Mouse (Mus musculus) forebrain, postnatal 0 days (tissue): Measurements from ENCODE around the gene Lamtor3. TPM values are rescaled to one million over a fixed set of nuclear protein-coding genes. Genes with fewer than 3 reads are reported as not detected.
"Not testable (repeated sequence)": the region's sequence is repeated elsewhere in the genome, so short reads cannot be mapped to it uniquely, and the experiment has no call there.

Experiments used
- ATAC-seq: fragments of 200-750 bp; cut with Nextera tagmentation; 2 replicates; pipeline ENCODE4 v1.8.0; 2017; ENCODE audit warnings: mild to moderate bottlenecking, moderate library complexity
- DNase-seq: peaks from one replicate; pipeline ENCODE4 v3.0.0-alpha.2; 2015
- H3K27ac ChIP-seq: fragments of 300-500 bp; sonication (generic); 2 replicates; pipeline ENCODE4 v1.5.1; 2014; ENCODE audit warnings: low read depth, mild to moderate bottlenecking, antibody characterized with exemption, low read length, moderate library complexity, mixed read lengths
- H3K27me3 ChIP-seq: fragments of 300-500 bp; sonication (generic); 2 replicates; pipeline ENCODE4 v1.6.1; 2014; ENCODE audit warnings: mild to moderate bottlenecking, low read length, mixed read lengths; ENCODE audit not compliant: insufficient read depth
- H3K36me3 ChIP-seq: fragments of 300-500 bp; sonication (generic); 2 replicates; pipeline ENCODE4 v1.6.1; 2014; ENCODE audit warnings: mild to moderate bottlenecking, moderate library complexity; ENCODE audit not compliant: insufficient read depth
- H3K4me1 ChIP-seq: fragments of 300-500 bp; sonication (generic); 2 replicates; pipeline ENCODE4 v1.6.1; 2014; ENCODE audit warnings: antibody characterized with exemption; ENCODE audit not compliant: insufficient read depth
- H3K4me2 ChIP-seq: fragments of 300-500 bp; sonication (generic); 2 replicates; pipeline ENCODE4 v1.6.1; 2014; ENCODE audit warnings: low read depth, mild to moderate bottlenecking, moderate library complexity
- H3K4me3 ChIP-seq: fragments of 300-500 bp; sonication (generic); 2 replicates; pipeline ENCODE4 v1.5.1; 2014; ENCODE audit warnings: low read depth, low read length, mixed read lengths
- H3K9ac ChIP-seq: fragments of 300-500 bp; sonication (generic); 2 replicates; pipeline ENCODE4 v1.6.1; 2014; ENCODE audit warnings: mild to moderate bottlenecking
- H3K9me3 ChIP-seq: fragments of 300-500 bp; sonication (generic); 2 replicates; pipeline ENCODE4 v1.6.1; 2016; ENCODE audit warnings: low read length
- CTCF ChIP-seq: sonication (generic); IDR thresholded peaks from 2 replicates; pipeline ENCODE4 v1.5.1; 2016; ENCODE audit warnings: antibody characterized with exemption, control low read depth, low read depth
- WGBS: fragments of 180-500 bp; shearing (Covaris S2); extraction: QIAGEN DNeasy Blood & Tissue Kit; methylation state at CpG from one replicate; pipeline ENCODE4 v1.1.7; 2014; 5-methylcytosine and 5-hydroxymethylcytosine counted together
- polyA plus RNA-seq: library from polyadenylated mRNA; unstranded; fragments of >200 nt; fragmentation: Nextera tagmentation; extraction: Ambion mirVana; gene quantifications from 2 replicates; pipeline ENCODE4 v1.2.1, GENCODE M21; 2015
- total RNA-seq: library from RNA; depleted of rRNA; stranded (reverse); fragments of >200 nt; gene quantifications from 2 replicates; pipeline ENCODE4 v1.2.3, GENCODE M21; 2014

Lamtor3 gene
- total and polyA plus RNA-seq, 2 experiments from 2014 or later: 105 to 123 TPM

GRCm38 (mm10) chr3:137943737-137944154 lies 25.4 kb downstream of the Lamtor3 start:
- TF ChIP-seq CTCF: no peak
- DNase-seq (no peak), ATAC-seq (no peak)
- Histone ChIP-seq H3K27ac (no peak overlapping the region), H3K36me3 (no peaks in the 10 kb centered on the region), H3K9ac (no peak overlapping the region), H3K27me3 (no peaks in the 10 kb centered on the region), H3K4me1 (no peaks in the 10 kb centered on the region), H3K4me2 (no peak overlapping the region), H3K9me3 (no peaks in the 10 kb centered on the region), H3K4me3 (no peak overlapping the region)
- 92% methylated on average over 6 of the region's 6 CpGs for WGBS

- Histone ChIP-seq H3K9ac (no peak overlapping the region), H3K36me3 (no peaks in the 10 kb centered on the region), H3K4me1 (no peaks in the 10 kb centered on the region), H3K4me2 (no peak overlapping the region), H3K9me3 (no peaks in the 10 kb centered on the region), H3K4me3 (no peak overlapping the region), H3K27ac (no peak overlapping the region), H3K27me3 (no peaks in the 10 kb centered on the region)
- DNase-seq (no peak), ATAC-seq (no peak)
- WGBS: 83% methylated on average over 3 of the region's 3 CpGs
- no peak for TF ChIP-seq CTCF
Observed at GRCm38 (mm10) chr3:137946827-137947226, 28.5 kb downstream of the Lamtor3 start.

- Histone ChIP-seq H3K9ac (no peak overlapping the region), H3K36me3 (no peaks in the 10 kb centered on the region), H3K27me3 (no peaks in the 10 kb centered on the region), H3K27ac (no peak overlapping the region), H3K4me3 (no peak overlapping the region), H3K4me1 (no peaks in the 10 kb centered on the region), H3K4me2 (no peak overlapping the region), H3K9me3 (no peaks in the 10 kb centered on the region)
- ATAC-seq (no peak), DNase-seq (no peak)
- no peak for TF ChIP-seq CTCF
- 85% methylated on average over 4 of the region's 4 CpGs for WGBS
Observed at GRCm38 (mm10) chr3:137947525-137947924, 29.2 kb downstream of the Lamtor3 start.

- H3K4me3 ChIP-seq: no peak overlapping the region
- H3K36me3 ChIP-seq: no peaks in the 10 kb centered on the region
- WGBS: 78% methylated on average over 10 of the region's 10 CpGs
- TF ChIP-seq CTCF: no peak
- H3K27me3 ChIP-seq: no peaks in the 10 kb centered on the region
- DNase-seq: no peak
- no peak overlapping the region for H3K9ac ChIP-seq
- no peak overlapping the region for H3K4me2 ChIP-seq
- H3K27ac ChIP-seq: no peak overlapping the region
- no peaks in the 10 kb centered on the region for H3K4me1 ChIP-seq
- ATAC-seq: no peak
- H3K9me3 ChIP-seq: no peaks in the 10 kb centered on the region
Observed at GRCm38 (mm10) chr3:137950191-137950885, 32.0 kb downstream of the Lamtor3 start.

- H3K9me3 ChIP-seq, H3K27me3 ChIP-seq, H3K36me3 ChIP-seq, H3K9ac ChIP-seq, DNase-seq, H3K4me1 ChIP-seq, H3K4me2 ChIP-seq, H3K27ac ChIP-seq, H3K4me3 ChIP-seq, ATAC-seq: not testable (repeated sequence)
- WGBS: 95% methylated on average over 3 of the region's 3 CpGs
Observed at GRCm38 (mm10) chr3:137951302-137951701, 33.0 kb downstream of the Lamtor3 start.

GRCm38 (mm10) chr3:137951819-137952218 lies 33.5 kb downstream of the Lamtor3 start:
- DNase-seq: no peak
- Histone ChIP-seq H3K27me3 (no peaks in the 10 kb centered on the region), H3K4me1 (no peaks in the 10 kb centered on the region), H3K9me3 (no peaks in the 10 kb centered on the region), H3K9ac (no peak overlapping the region), H3K4me2 (no peak overlapping the region), H3K36me3 (no peaks in the 10 kb centered on the region), H3K4me3 (no peak overlapping the region), H3K27ac (peak overlapping the region; percentile 75; the same call in 1 of the 2 replicates)
- WGBS: 58% methylated on average over 7 of the region's 7 CpGs
- ATAC-seq: no peak
- TF ChIP-seq CTCF: no peak

- 81% methylated on average over 4 of the region's 4 CpGs for WGBS
- Histone ChIP-seq H3K9me3 (no peaks in the 10 kb centered on the region), H3K4me3 (no peak overlapping the region), H3K27me3 (no peaks in the 10 kb centered on the region), H3K4me1 (no peaks in the 10 kb centered on the region), H3K36me3 (no peaks in the 10 kb centered on the region), H3K9ac (no peak overlapping the region), H3K27ac (peak overlapping the region; percentile 75), H3K4me2 (0 out of 2 replicates have a peak overlapping the region, but pooled peaks have one; percentile 5)
- no peak for TF ChIP-seq CTCF
- ATAC-seq (peak; percentile 48), DNase-seq (no peak)
Observed at GRCm38 (mm10) chr3:137952225-137952913, 34.1 kb downstream of the Lamtor3 start.
